Mouse (Mus musculus) embryo, embryonic 11 days (tissue): Measurements from ENCODE around the gene Cox5a.
A peak's percentile ranks its signal among the peaks of the same experiment; 100 is the strongest.

Experiments used
- DNase-seq: peaks from one replicate; pipeline ENCODE4 v3.0.0-alpha.2; 2015

Gene Cox5a

GRCm38 (mm10) chr9:57565741-57566221, 44.7 kb downstream of the Cox5a start:
- DNase-seq = peak; percentile 9

- DNase-seq = no peak
These were observed 45.8 kb downstream of the Cox5a start for GRCm38 (mm10) chr9:57566846-57567245.

GRCm38 (mm10) chr9:57568500-57568899, 47.4 kb downstream of the Cox5a start:
- DNase-seq = no peak

GRCm38 (mm10) chr9:57574397-57574796, 53.3 kb downstream of the Cox5a start:
- no peak for DNase-seq

GRCm38 (mm10) chr9:57575577-57575976, 54.5 kb downstream of the Cox5a start:
- no peak for DNase-seq

GRCm38 (mm10) chr9:57577144-57577849, 56.2 kb downstream of the Cox5a start:
- DNase-seq = no peak
